Mouse (Mus musculus): ENCODE measurements at regions not wholly inside any gene's neighbourhood (a gene's known extent, or its start where the extent isn't known, plus 50 kb on each side); places are given as distances from the start of the nearest gene placed in this dataset.

DNA sequence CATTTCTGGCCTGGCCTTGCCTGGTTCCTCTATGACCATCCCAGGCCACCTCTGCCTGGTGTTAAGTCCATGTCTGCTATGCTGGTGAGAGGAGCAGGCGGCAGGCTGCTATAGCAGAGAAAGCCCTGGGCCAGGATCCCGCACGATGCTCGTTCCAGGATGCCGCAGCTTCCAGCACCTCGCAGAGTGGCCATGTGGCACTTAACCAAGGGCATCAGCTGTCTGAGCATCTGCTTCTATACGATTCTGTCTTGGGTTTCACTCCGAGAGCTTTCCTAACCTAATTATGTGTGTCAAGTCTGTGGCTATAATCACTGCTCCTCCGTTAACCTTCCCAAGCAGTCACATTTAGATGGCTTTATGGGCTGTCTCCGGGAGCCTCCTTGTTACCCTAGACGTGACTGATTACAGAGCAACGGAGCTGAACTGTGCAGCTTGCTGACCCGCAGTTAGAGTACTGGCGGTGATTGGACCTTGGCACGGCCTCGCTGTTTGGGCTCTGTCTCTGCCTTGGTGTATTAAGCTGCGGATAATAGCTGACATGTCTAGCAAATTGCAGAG lies 64.4 kb downstream of the Ackr3 start:
- TF ChIP-seq CTCF (IDR thresholded peaks at IDR 0.05; ENCODE audit: low read depth, low read length) (no peak), GATA1 (IDR thresholded peaks at IDR 0.05; ENCODE audit: borderline replicate concordance, low read length) (no peak), GATA2 (IDR thresholded peaks at IDR 0.05; ENCODE audit: borderline replicate concordance, low read depth, low read length) (no peak)
